In genomic region chr1:193350546-193350801, GRCm38 (mm10) we compare ENCODE assay signal across 16 mouse cellular contexts. TPM values are rescaled to one million over a fixed set of nuclear protein-coding genes. Genes with fewer than 3 reads are reported as not detected.
DNase-seq lines count a peak whose midpoint lies in the region.
"Had no signal": no experiment of that assay in that cellular context is flagged by ENCODE, and none has a peak within 500 bp of the region (broad histone marks: within the 10 kb centered on the region; RNA-seq: fewer than 3 reads in every experiment).

No protein-coding gene starts in this region.

- peak; percentile 75 for DNase-seq in left cerebral cortex, adult 11 months (ENCODE audit: low spot score)
- DNase-seq in left cerebral cortex, postnatal 10 days (ENCODE audit: extremely low spot score in 1 of 2, low spot score in 2 of 2), result no peak
- peak; percentile 76 to 84 for DNase-seq in frontal cortex, adult 2 months (ENCODE audit: extremely low spot score in 1 of 2, low spot score in 1 of 2)
- DNase-seq in left cerebral cortex, adult 9 months (ENCODE audit: low spot score in 2 of 2), result peak; percentile 69 to 87
- peak; percentile 38 for DNase-seq in right cerebral cortex, postnatal 14 days
- DNase-seq in adrenal gland, postnatal 4 days (ENCODE audit: low spot score in 2 of 2), result no peak
- DNase-seq in heart, adult 18-20 months, result no peak
- DNase-seq: adrenal gland, adult 2 months; cerebellum, adult 2 months; cerebellum, postnatal 25 days; embryo, embryonic 11 days; heart, postnatal 36 days; kidney, adult 2 months; liver had no signal

- intact Hi-C loops in left cerebral cortex, postnatal 10 days (cut with DNase I), result no loop called here

RNA-seq across cellular contexts. Expression of gene Camk1g, which starts 19.6 kb away (rescaled TPM):
- total RNA-seq in left cerebral cortex, postnatal 10 days (2021), result 10 to 100 TPM; 38.9 TPM
- 28.4 and 35.9 TPM in 2 replicates for polyA plus RNA-seq in frontal cortex, adult 2 months (2012; rRNA removed)
- 1 to 10 TPM; 1.8 to 3.6 TPM for total RNA-seq in adrenal gland, postnatal 4 days (2021)
- under 1 TPM; 0.15 to 0.22 TPM for total RNA-seq in heart, adult 18-20 months (2021)
- total RNA-seq: adrenal gland, adult 2 months; MEL had no signal
- polyA plus RNA-seq: macrophage had no signal

Comparison
In these comparisons a context has a peak if more than half of its experiments do, and no peak if none do; other contexts are left out.
1. DNase-seq: peak in left cerebral cortex, adult 11 months (single experiment), frontal cortex, adult 2 months (2 of 2), left cerebral cortex, adult 9 months (2 of 2) and right cerebral cortex, postnatal 14 days (single experiment); none in left cerebral cortex, postnatal 10 days (0 of 2), adrenal gland, postnatal 4 days (0 of 2) and heart, adult 18-20 months (0 of 2).
2. RNA of gene Camk1g, which starts 19.6 kb away (total RNA-seq): 38.9 TPM in left cerebral cortex, postnatal 10 days; 1.8 to 3.6 TPM in adrenal gland, postnatal 4 days and 0.15 to 0.22 TPM in heart, adult 18-20 months; every median in the first group is over 4 times any median in the second.